Mouse (Mus musculus): ENCODE results near the gene Gm10570.

Gm10570 gene

DNA sequence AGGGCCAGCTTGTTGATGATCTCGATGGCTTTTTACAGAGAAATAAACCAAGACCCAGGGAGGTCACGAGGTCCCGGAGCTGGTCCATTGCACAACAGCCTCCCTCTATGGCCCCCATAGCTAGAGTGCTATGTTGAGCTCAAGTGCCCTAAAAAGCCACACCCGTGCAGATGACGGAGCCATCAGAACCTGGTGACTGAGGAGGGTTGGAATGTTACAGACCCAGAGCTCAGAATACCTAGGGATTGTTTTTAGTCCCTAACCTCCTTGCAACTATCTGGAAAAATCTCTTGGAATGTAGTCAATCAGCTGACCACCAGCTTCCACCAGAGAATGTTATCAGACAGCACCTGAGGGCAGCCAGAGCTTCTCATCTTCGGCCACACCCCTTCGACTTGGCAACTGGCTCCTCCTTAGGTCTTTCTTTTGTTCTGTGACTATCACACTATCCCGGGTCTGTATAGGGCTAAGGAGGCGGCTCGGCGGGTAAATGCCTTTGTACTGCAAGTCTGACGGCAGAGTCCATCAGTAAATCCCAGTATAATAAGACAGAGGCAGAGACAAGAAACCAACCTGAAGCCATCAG is 6.1 kb downstream of the Gm10570 start:
- WGBS = 72% methylated on average over 12 of the region's 12 CpGs

DNA sequence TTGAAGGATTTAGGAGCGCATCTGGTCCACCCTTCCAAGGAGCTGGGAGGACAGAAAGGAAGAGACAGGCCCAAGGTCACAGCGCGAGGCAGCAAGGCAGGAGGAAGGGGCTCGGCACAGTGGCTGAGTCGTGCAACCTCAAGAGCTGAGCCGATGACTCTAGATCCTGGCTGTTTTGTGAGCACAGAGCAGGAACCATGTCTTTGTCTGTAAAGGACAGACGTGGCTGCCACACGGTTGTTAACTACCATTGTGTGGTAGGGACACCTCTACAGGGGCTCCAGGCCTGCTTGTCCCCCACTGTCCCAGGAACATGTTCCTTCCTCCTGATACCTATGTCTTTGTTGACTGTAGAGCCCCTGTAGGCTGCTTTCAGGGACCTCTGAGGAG is 8.8 kb downstream of the Gm10570 start:
- 85% methylated on average over 8 of the region's 8 CpGs for whole genome bisulfite sequencing

DNA sequence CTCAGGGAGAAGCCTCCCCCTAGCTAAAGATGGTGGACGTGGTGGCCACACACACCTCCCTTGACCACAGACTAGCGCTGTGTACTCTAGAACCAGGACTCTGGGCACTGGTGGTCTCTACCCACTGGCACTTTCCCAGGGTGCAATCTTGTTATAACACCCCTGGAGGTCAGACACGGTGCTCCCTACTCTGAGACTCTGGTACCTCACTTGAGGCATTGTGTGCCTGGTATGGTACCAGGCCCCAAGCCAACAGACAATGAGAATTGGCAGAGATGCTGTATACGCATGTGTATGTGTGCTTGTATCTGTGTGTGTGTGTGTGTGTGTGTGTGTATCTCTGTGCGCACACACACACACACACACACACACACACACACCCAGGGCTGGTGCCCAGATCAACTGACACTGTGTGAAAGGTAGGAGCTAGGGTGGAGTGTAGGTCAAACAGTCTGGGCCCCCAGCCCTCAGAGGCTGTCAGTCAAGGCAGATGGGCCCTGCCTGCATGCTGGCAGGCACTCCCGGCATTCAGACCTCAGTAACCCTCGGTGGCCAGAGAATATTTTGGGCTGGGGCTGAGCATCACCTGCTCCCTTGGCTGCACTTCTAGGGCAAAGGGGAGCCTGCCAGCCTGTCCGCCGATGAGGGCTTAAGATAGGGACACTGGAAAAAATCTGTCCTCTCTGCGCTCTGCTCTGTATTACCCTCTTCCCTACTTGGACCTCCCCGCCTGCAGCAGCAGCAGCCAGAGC is 9.4 kb downstream of the Gm10570 start:
- 81% methylated on average over 11 of the region's 11 CpGs for WGBS

DNA sequence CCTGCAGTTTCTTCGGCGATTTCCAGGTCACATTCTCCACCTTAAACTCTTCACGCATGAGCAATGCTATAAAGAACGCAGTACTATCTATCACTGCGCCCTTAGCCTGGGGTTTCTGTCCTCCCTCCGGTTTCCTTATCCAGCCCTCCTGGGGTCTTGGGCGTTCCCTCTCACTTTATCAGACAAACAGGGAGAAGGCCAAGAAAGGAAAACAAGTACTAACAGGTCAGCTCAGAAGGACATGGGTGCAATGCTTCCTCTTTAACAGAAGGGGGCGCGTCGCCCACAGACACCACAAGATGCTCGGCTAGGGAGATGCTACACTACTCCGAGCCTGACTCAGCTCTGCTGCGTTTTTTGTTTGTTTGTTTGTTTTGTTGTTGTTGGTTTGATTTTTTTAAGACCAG is 11.3 kb downstream of the Gm10570 start:
- WGBS = 25% methylated on average over 13 of the region's 13 CpGs

DNA sequence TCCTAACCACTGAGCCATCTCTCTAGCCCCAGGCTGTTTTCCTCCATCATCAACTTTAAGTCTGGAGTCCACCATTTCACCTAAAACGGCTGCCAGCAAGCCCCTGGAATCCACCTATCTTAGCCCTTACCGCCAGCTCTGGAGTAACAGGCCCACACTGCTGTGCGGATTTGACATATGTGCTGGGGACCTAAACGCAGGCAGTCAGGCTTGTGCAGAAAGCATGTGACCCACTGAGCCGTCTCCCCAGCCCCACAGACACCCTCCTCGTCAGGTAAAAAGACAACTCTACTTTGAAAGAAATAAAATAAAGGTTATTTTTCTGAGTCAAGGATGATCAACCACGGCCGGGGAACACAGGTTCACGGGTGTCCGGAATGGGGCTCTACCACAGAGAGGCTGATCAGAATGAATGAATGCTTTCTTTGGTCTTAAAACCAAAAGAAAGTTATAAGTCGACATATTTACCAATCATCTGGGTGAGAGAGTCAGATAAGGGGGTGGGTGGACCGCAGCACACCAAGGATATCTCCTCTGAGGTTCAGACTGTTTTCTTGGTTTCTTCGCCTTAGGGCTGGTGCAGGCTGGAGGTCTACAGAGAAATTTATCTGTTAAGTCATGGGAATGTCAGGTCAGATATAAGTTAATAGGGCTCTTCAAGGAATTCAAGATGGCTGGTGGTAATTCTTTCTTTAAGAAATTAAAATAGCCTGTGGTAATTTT is 12.1 kb downstream of the Gm10570 start:
- 91% methylated on average over 13 of the region's 13 CpGs for WGBS

DNA sequence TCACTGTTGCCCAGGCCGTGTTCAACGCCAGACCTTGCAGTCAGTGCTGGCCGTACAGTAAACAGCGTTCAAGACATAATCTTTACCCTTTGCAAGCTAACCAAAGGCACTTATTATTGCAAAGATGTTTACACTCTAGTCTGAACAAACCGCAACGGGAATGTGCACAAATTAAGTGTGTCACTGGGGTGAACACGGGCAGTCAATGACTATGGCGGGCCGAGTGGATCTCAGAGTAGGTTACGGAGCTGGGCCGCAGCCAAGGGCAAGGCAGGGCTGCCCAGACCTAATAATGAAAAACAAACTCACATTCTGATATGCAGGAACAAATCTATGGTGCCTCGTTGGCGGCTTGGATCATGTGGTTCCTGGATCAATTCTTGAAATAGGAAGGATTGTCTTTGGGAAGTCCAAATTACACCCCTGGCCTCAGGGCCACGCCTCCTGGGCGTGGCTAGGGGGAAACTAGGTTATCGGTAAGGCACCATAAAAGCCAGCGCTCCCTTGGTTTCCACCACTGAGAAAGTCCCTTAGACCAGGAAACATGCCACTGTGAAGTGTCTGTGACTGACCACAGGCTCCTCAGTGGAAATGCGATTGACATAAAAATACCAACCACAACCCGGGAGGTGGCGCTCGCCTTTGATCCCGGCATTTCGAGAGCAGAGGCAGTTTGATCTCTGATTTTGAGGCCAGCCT is 13.3 kb downstream of the Gm10570 start:
- 59% methylated on average over 23 of the region's 23 CpGs for WGBS

DNA sequence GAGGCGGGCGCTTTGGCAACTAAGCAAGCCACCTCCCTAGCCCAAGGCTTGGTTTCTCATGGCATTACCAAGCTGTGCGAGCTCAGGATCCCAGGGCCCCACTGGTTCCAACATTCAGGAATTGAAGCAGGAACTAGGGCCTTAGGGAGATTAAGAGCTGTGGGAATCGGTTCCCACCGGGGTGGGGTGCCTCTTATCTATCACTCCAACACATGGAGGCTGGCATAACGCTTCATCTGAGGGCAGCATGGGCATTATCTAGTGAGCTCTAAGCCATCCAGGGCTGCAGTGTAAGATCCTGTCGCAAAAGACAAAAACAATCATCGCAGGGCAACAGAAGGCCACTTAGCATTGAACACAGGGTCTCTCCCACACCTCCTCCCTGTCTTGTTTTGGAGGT is 14.0 kb downstream of the Gm10570 start:
- 91% methylated on average over 8 of the region's 8 CpGs for WGBS

DNA sequence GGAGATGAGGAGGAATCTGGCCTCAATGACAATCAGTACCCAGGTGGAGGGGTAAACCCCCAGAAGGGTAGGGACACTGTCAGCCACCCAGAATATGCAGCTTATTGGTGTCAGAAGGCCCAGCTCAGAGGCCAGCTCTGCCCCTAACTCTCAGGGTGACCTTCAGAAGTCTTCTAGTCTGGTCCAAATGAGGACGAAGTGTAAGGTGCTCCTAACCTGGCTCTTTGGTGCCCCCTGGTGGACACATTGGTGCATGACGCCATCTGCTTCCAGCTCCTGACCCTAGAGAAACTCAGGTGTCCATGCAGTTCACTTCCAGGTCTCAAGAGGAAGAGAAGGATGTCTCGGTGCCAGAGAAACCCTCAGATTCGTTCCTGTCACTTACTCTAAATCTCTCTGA is 16.2 kb downstream of the Gm10570 start:
- WGBS = 10% methylated on average over 4 of the region's 4 CpGs

DNA sequence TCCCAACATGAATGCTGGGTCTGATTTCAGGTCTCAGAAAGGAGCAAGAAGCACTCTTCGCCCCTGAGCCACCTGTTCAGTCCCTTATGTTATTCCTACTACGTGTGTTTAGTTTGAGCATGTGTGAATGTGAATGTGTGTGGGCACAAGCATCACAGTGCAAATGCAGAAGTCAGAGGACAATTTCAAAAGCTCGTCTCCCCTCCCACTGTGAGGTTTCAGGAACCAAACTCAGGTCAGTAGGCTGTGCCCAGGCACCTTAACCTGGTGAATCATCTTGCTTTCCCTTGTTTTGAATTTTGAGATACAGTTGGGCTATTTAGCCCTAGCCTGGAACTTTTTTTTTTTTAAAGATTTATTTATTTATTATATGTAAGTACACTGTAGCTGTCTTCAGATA is 18.6 kb downstream of the Gm10570 start:
- WGBS = 63% methylated on average over 3 of the region's 3 CpGs

DNA sequence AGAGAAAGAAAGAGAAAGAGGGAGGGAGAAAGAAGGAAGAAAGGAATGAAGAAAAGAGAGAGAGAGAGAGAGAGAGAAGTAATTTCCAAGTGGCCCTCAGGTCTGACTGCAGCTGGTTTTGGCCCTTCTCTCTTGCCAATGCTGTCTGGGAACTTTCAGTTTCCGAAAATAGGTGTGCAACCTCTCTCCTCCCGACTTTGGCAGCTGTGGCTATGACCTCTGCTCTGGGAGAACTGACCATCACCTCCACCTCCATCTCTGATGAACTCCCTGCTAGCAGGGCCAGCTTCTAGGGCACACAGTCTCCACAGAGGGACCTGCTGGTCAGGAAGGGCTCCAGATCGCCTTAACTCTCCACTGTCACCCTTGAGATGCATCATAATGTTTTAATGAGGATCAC is 21.9 kb downstream of the Gm10570 start:
- WGBS = 66% methylated on average over 3 of the region's 3 CpGs

DNA sequence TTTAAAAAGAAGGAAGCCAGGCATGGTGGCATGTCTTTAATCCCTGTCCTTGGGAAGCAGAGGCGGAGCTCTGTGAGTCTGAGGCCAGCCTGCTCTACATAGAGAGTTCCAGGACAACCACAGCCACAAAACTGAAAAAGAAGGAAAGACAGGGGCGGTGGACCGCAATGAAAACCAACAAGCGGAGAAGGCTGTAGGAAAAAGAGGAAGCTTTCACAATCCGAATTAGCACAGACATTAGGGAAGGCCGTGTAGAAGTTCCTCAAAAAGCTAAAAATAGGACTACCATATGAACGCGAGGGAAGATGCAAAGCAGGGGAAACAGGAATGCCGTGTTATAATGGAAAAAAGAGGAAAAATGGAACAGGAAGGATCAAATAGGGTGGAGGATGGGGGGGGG is 24.6 kb downstream of the Gm10570 start:
- WGBS = 51% methylated on average over 9 of the region's 9 CpGs

DNA sequence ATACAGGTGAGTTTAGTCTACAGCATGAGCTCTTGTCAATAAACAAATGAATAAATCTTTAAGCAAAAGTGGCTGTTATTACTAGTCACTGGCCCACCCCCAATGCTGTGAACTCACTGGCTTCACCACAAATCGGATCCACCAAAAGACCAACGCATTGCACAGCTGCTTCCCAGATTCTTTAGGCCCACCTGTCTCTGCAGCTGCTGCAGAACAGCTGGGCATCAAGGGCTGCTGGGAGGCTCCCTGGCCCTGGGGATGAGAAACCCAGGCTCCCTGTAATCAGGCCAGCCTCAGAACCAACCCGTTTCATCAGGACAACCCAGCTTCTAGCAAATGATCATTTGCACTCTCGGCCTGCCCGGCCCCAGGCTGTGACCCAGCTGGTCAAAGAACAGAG is 25.6 kb downstream of the Gm10570 start:
- 80% methylated on average over 5 of the region's 5 CpGs for WGBS

DNA sequence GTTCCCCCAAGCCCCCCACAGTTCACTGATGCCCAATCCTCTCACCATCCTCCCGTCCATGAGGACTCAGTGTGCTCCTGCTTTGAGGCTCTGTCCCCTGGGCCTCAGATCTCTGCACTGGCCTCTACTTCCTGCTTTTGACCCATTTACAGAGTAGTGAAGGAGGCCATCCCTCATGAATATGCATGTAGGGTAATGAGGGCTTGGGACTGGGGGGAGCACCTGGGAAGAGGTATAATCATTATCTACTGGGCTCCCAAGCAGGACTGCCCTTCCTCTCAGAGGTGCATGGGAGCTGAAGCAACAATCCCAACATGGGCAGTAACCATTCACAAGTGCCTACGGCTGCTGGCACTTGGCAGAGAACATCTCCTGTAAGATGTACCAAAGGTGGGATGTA is 29.4 kb downstream of the Gm10570 start, which contains the start of gene Serinc2:
Gene Serinc2 (minus strand): TSS at position 101 of the 400 bp plus-strand sequence.
- WGBS = 85% methylated on average over 2 of the region's 2 CpGs

DNA sequence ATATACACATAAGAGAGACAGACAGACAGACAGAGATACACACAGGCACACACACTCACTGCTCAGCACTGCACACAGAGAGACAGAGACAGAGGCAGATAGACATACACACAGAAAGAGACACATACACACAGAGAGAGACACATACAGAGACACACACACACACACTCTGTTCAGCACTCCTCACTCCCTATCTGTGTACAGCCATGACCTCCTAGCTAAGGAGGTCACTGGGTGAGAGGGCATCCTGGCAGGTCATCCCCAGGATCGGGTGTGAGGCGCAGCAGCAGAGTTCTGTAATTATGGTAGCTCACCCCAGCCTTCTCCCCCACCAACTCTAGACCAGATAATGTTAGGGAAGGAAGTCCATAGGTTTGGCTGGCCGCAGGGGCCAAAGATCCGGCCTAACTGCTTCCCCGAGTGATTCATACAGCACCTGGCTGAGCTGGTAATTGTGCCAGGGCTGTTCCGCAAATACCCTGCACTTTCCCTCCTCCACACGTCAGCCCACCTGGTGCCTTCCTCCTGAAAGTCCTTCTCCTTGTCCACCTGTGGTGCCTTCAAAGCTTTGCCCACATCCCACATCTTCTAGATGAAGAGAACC is 31.8 kb downstream of the Gm10570 start:
- 66% methylated on average over 7 of the region's 7 CpGs for WGBS

DNA sequence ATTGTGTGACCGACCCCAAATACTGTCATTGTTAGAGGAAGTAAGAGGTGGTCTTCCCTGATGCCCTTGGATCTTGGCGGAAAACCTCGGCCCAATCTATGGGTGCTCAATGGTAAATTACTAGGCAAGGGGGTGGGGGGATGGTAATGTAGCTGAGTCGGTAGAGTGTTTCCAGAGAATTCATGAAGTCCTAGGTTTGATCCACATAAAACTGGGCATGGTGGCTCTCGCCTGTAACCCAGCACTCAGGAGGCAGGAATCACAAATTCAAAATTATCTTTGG is 32.7 kb downstream of the Gm10570 start:
- WGBS = 47% methylated on average over 5 of the region's 5 CpGs

DNA sequence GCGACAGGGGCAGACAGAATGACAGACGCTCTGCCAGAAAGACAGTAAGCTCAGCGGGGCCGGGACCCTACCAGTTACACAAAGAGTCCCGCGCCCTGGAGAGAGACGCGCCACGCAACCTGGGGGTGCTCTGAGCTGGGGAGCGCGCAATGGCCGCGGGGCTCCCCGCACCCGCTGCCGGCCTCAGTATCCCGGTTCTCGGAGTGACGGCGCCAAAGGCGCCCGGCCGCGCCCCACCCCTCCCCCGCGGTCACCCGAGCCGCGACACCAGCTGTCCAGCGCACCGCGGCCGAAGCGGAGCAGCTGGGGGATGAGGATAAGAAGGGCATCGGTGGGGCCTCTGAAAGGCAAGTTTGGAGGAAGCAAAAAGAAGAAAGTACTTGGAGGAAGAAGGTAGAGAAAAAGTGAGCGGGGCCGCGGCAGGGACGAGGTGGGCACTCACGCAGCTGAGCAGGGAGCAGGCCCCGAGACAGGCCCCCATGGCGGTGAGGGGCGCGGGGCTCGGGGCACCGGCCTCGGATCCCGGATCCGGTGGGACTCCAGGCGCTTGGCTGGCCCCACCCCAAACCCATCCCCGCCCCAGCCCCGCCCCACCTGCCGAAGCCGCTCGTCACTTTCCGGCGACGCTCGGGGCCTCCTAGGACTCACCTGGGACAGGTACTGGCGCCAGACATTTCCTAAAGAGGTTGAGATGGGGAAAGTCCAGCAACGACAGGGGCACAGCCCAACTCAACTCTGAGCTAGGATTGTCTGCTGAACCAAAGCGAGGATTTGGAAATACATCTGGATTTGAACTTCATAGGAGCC is 33.3 kb downstream of the Gm10570 start:
- 3% methylated on average over 62 of the region's 62 CpGs for WGBS

DNA sequence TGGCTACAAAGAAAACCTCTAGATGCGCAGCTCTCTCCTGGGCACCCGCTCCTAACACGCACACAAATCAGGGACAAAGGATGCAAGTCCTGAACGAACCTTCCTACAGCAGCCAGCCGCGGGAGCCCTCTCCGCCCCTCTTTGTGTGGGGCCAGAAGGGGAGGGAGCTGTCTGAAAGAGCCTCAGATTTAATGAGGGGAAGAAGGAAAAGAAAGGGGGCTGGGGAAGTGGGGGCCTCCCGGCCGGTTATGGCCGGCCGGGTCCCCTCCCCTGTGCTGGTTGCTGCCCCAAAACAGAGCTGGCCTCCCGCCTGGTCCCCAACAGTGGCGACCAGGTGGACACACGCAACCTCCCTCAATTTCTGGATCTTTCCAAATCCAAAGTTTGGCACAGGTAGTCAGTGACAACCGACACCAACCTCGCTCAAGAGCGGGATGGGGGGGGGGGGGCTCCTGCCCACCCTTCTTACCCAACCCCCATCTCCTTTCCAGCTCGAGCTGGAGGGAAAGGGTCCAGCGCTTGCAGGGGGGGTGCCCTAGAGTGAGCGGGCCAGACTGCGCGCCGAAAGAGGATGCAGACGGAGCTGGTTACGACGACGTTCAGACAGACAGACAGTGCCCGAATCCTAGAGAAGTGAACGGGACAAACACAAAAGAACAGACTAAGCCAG is 34.0 kb downstream of the Gm10570 start:
- 4% methylated on average over 29 of the region's 29 CpGs for WGBS

DNA sequence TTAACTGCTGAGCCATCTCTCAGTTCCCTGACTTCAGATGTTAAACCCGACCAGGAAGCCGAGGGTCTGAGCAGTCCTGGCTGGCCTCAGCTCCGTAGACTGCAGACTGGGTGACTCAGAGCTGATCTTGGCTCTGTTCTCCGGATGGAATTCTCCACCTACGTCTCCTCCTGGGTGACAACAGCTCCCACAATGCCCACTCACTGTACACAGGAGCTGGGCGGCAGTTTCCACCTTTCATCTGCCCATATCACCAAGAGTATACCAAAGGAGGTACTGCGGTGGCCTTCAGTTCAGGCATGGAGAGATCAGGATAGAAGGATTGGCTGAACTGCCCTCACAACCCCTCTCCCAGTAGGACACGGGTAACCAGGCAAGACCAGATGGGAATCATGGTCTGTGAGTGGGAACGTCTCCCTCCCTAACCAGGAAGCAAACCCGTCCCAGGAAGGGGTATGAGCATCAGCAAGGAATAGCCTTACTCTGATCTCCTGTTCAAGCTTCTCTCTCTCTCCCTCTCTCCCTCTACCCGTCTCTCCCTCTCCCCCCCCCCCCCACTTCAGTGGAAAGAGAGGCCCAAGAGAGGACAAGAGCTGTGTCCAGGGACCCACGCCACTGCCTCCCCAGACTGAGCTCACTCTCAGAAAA is 34.7 kb downstream of the Gm10570 start:
- WGBS = 14% methylated on average over 12 of the region's 12 CpGs

DNA sequence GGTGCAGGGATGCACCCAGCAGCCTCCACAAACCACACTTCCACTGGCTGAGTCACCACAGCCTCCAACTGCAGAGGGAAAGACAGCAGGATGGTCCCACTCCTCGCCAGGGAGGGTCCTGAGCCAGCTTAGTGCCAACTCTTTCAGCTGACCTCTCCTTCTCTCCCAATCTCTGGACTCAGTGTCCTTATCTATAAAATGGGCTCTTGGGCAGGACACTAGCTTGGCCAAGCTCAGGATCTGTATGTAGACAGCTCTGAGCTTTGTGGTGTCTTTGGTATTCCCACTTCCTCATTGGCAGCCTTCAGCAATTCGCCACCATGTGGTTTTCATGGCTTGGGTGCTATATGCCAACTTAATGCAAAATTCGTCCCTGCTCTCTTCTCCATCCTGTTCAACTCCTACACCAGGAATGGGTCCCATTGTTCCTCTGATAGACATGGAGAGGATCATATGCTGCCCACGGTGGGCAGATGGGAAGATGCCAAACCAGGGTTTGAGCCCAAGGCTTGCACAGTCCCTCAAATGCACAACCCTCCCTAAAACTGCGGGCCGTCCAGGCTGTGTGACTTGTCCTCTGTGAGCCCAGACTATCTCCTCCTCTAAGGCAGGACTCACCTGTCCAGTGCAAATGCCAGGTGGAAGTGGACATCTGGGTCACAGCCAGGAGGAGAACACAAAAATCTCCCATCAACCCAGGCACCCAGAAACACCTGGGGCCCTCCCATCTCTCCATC is 37.7 kb downstream of the Gm10570 start:
- 55% methylated on average over 6 of the region's 6 CpGs for WGBS

DNA sequence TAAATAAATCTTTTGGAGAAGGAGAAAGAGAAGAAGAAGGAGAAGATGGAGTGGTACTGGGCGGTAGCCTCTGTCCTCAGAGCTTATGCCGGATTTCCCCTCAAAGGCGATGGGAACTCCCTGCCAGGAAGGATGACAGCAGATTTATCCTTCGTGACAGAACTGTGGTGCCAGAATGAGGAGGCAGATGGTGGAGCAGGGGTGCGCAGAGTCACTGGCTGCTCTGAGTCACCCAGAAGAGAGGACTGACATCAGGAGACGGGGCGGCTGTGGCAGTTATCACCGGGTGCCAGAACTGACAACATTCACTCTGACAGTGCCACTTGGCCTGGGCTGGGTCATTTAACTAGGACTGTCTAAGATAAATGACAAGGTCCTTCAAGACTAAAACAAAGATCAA is 38.4 kb downstream of the Gm10570 start:
- 49% methylated on average over 8 of the region's 8 CpGs for WGBS
